Mouse (Mus musculus) stomach, postnatal 0 days (tissue): ENCODE data around the gene Usp18.

Experiments
- CTCF ChIP-seq: IDR thresholded peaks from 2 replicates; pipeline ENCODE4 v1.5.1; 2016; ENCODE audit warnings: antibody characterized with exemption, low read depth, mild to moderate bottlenecking, moderate library complexity
- EP300 ChIP-seq: optimal IDR thresholded peaks from 2 replicates; pipeline ENCODE3; 2016; ENCODE audit warnings: antibody characterized with exemption

DNA sequence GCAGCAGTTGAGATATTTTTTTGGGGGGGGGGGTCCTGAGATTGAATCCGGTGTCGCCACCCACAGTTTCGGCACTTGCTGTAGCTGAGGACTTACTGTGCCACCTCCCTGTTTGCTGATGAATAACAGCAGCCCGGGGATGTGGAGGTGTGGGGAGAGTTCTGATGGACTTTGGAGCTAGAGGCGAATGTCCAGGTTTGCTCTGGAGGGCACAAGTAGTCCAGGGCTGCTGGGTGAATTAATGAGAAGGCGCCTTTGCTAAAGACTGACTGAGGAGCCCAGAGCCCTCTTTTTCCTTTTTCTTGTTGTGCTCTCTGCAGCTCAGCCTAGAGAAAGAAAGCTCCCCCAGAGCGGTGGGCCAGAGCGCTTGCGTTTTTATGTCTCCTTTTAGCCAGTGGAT is 58.9 kb downstream of the Usp18 start:
- TF ChIP-seq CTCF (no peak), EP300 (no peak)
